Mouse (Mus musculus): ENCODE data around the gene Fgf5. TPM values are rescaled to one million over a fixed set of nuclear protein-coding genes. Genes with fewer than 3 reads are reported as not detected.
A peak's percentile ranks its signal among the peaks of the same experiment; 100 is the strongest.

Fgf5 gene
- polyA plus RNA-seq, 1 experiment from 2014 or later: 0.08 TPM

DNA sequence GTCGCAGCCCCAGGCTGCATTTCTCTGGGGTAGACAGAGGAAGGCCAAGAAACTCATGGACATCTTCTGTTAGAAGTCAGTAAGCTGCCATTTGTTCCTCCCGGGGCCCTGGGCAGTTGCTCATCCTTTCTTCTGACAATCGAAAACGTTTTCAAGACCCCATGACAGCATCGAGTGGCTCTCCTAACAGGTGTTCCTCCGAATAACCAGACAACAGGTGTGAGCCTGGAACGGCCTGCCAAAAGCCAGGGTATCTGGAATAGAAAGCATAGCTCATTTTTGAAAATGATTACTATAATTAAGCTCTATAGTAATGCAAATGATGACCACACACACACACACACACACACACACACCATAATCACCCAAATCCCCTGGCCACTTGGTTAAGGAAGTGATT, 7.2 kb upstream of the Fgf5 start:
- Histone ChIP-seq H3K4me1 (ENCODE audit: control insufficient read depth, insufficient read depth, low read length) (no peaks in the 10 kb centered on the region), H3K27me3 (ENCODE audit: control insufficient read depth, insufficient read depth, low read length) (no peaks in the 10 kb centered on the region; the same call in 1 of the 2 replicates), H3K4me2 (ENCODE audit: low read depth, low read length) (no peak overlapping the region), H3K36me3 (ENCODE audit: control insufficient read depth, insufficient read depth) (no peaks in the 10 kb centered on the region), H3K9me3 (replicated peaks; ENCODE audit: control insufficient read depth, low read length) (no peaks in the 10 kb centered on the region), H3K4me3 (ENCODE audit: low read length) (no peak overlapping the region), H3K27ac (ENCODE audit: low read length) (no peak overlapping the region), H3K9ac (ENCODE audit: low read length) (no peak overlapping the region)
- WGBS: 74% methylated on average over 7 of the region's 7 CpGs
- no peak for ATAC-seq (replicated peaks; ENCODE audit: extremely low read depth, insufficient read depth, low FRiP score)

DNA sequence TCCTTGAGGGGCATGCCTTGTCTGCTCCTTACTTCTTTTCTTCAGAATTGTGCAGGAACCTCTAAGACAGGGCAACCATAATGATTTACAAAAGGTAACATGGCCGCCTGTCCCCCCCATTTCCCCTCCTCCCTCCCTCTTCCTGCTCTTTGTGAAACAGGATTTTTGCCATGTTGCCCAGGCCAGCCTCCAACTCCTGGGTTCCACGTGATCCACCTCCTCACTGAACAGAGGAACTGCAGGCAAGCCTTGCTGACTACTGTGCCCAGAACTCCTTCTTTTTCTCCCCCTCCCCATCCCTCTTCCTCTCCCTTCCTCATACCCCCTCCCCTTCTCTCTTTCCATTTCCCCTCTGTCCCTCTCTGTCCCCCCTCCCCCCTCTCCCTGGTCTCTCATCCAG, 6.5 kb upstream of the Fgf5 start:
- WGBS: 43% methylated on average over 2 of the region's 2 CpGs
- no peaks in the 10 kb centered on the region for H3K9me3 ChIP-seq (replicated peaks; ENCODE audit: control insufficient read depth, low read length)
- no peak for ATAC-seq (replicated peaks; ENCODE audit: extremely low read depth, insufficient read depth, low FRiP score)
- no peaks in the 10 kb centered on the region for H3K36me3 ChIP-seq (ENCODE audit: control insufficient read depth, insufficient read depth)
- H3K27me3 ChIP-seq (ENCODE audit: control insufficient read depth, insufficient read depth, low read length): peaks cover under 1% of the 10 kb centered on the region
- H3K9ac ChIP-seq (ENCODE audit: low read length): no peak overlapping the region
- H3K4me3 ChIP-seq (ENCODE audit: low read length): no peak overlapping the region
- H3K4me1 ChIP-seq (ENCODE audit: control insufficient read depth, insufficient read depth, low read length): no peaks in the 10 kb centered on the region
- H3K4me2 ChIP-seq (ENCODE audit: low read depth, low read length): no peak overlapping the region
- no peak overlapping the region for H3K27ac ChIP-seq (ENCODE audit: low read length)

DNA sequence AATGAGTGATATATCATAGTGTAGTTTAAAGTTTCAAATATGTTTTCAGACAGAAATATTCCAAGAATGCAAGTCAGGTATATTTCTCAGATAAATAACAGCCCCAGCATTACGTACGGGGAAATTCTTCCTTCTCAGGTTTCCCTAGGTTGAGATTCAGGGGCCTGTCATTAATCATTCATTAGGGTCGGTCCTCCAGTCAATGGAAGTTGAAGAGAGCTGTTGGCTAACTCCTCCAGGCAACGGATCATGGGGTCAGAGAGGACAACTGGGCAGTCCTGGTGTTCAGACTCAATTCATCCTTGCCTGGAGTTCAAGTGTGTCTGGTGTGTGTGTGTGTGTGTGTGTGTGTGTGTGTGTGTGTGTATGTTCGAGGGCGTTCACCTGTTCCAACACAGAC, 837 bp upstream of the Fgf5 start:
- H3K27ac ChIP-seq (ENCODE audit: low read length): no peak overlapping the region
- no peak overlapping the region for H3K4me3 ChIP-seq (ENCODE audit: low read length)
- ATAC-seq (replicated peaks; ENCODE audit: extremely low read depth, insufficient read depth, low FRiP score): no peak
- no peaks in the 10 kb centered on the region for H3K9me3 ChIP-seq (replicated peaks; ENCODE audit: control insufficient read depth, low read length)
- H3K4me2 ChIP-seq (ENCODE audit: low read depth, low read length): no peak overlapping the region
- no peak overlapping the region for H3K9ac ChIP-seq (ENCODE audit: low read length)
- H3K4me1 ChIP-seq (ENCODE audit: control insufficient read depth, insufficient read depth, low read length): peaks cover 6% of the 10 kb centered on the region
- H3K27me3 ChIP-seq (ENCODE audit: control insufficient read depth, insufficient read depth, low read length): peaks cover 29% of the 10 kb centered on the region
- 35% methylated on average over 6 of the region's 6 CpGs for WGBS
- no peaks in the 10 kb centered on the region for H3K36me3 ChIP-seq (ENCODE audit: control insufficient read depth, insufficient read depth)

DNA sequence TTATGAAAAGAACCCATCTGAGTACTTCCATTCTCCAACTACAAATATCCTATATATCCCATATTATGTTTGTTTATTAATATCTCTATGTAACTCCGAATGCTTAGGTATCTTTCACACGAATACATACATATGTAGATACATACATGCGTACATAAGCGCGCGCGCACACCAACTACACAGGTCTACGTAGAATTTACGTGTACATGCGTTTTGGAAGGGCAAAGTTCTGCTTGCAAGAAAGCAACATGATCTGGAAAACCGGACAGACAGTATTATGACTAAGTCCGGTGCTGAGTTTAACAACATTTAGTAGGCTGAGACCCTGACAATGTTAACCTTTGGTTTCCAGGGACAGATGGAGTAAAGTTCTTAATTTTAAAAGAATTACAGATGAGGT, 1.2 kb downstream of the Fgf5 start:
- H3K9ac ChIP-seq (ENCODE audit: low read length): no peak overlapping the region
- H3K9me3 ChIP-seq (replicated peaks; ENCODE audit: control insufficient read depth, low read length): no peaks in the 10 kb centered on the region
- ATAC-seq (replicated peaks; ENCODE audit: extremely low read depth, insufficient read depth, low FRiP score): no peak
- WGBS: 10% methylated on average over 12 of the region's 12 CpGs
- peaks cover 29% of the 10 kb centered on the region for H3K27me3 ChIP-seq (ENCODE audit: control insufficient read depth, insufficient read depth, low read length)
- no peak overlapping the region for H3K4me3 ChIP-seq (ENCODE audit: low read length)
- peak overlapping the region; percentile 12; the same call in 1 of the 2 replicates for H3K4me2 ChIP-seq (ENCODE audit: low read depth, low read length)
- no peaks in the 10 kb centered on the region for H3K36me3 ChIP-seq (ENCODE audit: control insufficient read depth, insufficient read depth)
- H3K4me1 ChIP-seq (ENCODE audit: control insufficient read depth, insufficient read depth, low read length): peaks cover 6% of the 10 kb centered on the region
- no peak overlapping the region for H3K27ac ChIP-seq (ENCODE audit: low read length)

DNA sequence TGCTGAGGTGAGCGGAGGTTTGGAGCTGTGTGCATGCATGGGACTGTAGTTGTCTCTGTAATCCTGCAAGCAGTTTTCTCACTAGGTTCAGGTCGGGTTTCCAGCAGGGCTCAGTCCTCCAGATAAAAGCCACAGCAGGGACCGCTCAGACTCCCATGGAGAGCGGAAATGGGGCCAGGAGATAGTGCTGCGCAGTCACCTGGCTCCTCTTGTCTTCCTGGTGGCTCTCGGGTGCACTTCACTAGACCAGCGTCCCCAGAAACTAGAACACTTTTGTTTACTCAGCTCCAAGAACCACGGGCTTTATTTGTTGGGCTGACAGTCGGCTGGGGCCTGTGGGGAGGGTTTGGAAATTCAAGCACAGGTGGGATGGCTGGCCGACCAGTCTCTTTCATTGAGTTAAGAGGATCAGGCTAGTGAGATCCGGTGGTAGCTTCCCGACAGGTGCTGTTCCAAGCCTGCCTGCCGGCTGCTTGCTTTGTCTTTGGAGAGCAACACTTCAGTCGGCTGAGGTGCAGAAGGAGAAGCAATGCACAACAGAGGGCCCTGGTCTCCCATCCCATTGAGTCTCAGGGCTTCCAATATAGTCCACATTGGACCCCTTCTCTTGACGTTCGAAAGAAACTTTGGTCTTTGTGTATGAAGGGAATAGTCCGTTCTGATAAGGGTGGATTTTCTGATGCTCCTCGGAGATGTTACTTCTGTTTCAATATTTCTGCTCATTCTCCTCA, 1.9 kb downstream of the Fgf5 start:
- H3K9ac ChIP-seq (ENCODE audit: low read length): no peak overlapping the region
- peaks cover 29% of the 10 kb centered on the region for H3K27me3 ChIP-seq (ENCODE audit: control insufficient read depth, insufficient read depth, low read length)
- ATAC-seq (replicated peaks; ENCODE audit: extremely low read depth, insufficient read depth, low FRiP score): no peak
- no peak overlapping the region for H3K4me3 ChIP-seq (ENCODE audit: low read length)
- no peak overlapping the region for H3K4me2 ChIP-seq (ENCODE audit: low read depth, low read length)
- H3K9me3 ChIP-seq (replicated peaks; ENCODE audit: control insufficient read depth, low read length): no peaks in the 10 kb centered on the region
- peaks cover 6% of the 10 kb centered on the region for H3K4me1 ChIP-seq (ENCODE audit: control insufficient read depth, insufficient read depth, low read length)
- H3K36me3 ChIP-seq (ENCODE audit: control insufficient read depth, insufficient read depth): no peaks in the 10 kb centered on the region
- 13% methylated on average over 18 of the region's 18 CpGs for whole genome bisulfite sequencing
- H3K27ac ChIP-seq (ENCODE audit: low read length): no peak overlapping the region

GRCm38 (mm10) chr5:98275318-98275818, 21.4 kb downstream of the Fgf5 start:
- no peak for ATAC-seq (replicated peaks; ENCODE audit: extremely low read depth, insufficient read depth, low FRiP score)
- Histone ChIP-seq H3K9me3 (replicated peaks; ENCODE audit: control insufficient read depth, low read length) (no peaks in the 10 kb centered on the region), H3K9ac (ENCODE audit: low read length) (no peak overlapping the region), H3K4me1 (ENCODE audit: control insufficient read depth, insufficient read depth, low read length) (no peaks in the 10 kb centered on the region), H3K4me3 (ENCODE audit: low read length) (no peak overlapping the region), H3K36me3 (ENCODE audit: control insufficient read depth, insufficient read depth) (no peaks in the 10 kb centered on the region), H3K27ac (ENCODE audit: low read length) (no peak overlapping the region), H3K27me3 (ENCODE audit: control insufficient read depth, insufficient read depth, low read length) (no peaks in the 10 kb centered on the region), H3K4me2 (ENCODE audit: low read depth, low read length) (no peak overlapping the region)
- 83% methylated on average over 21 of the region's 21 CpGs for WGBS

DNA sequence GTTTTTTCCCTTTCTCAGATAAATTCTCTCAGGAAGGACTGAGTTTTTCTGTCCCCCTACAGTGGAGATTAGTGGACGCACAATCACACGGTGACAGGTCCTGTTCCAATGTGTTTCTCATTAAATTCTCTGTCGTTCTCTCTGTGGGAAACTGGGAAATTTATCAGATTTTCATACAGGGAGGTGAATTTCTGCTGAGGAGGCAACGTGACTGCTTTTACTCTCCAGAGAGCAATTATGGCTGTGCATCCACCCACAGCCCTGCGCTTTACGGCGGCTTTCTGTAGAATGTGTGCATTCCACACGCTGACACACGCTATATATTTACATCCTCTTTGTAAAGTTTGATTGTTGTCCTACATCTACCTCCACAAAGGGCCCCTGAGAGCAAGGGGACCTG, 28.0 kb downstream of the Fgf5 start:
- ATAC-seq (replicated peaks; ENCODE audit: extremely low read depth, insufficient read depth, low FRiP score): no peak
- Histone ChIP-seq H3K9ac (ENCODE audit: low read length) (no peak overlapping the region), H3K9me3 (replicated peaks; ENCODE audit: control insufficient read depth, low read length) (no peaks in the 10 kb centered on the region), H3K27me3 (ENCODE audit: control insufficient read depth, insufficient read depth, low read length) (peaks cover 2% of the 10 kb centered on the region; the same call in 1 of the 2 replicates), H3K27ac (ENCODE audit: low read length) (no peak overlapping the region), H3K36me3 (ENCODE audit: control insufficient read depth, insufficient read depth) (no peaks in the 10 kb centered on the region), H3K4me1 (ENCODE audit: control insufficient read depth, insufficient read depth, low read length) (no peaks in the 10 kb centered on the region), H3K4me3 (ENCODE audit: low read length) (no peak overlapping the region), H3K4me2 (ENCODE audit: low read depth, low read length) (no peak overlapping the region)
- WGBS: 60% methylated on average over 9 of the region's 9 CpGs

DNA sequence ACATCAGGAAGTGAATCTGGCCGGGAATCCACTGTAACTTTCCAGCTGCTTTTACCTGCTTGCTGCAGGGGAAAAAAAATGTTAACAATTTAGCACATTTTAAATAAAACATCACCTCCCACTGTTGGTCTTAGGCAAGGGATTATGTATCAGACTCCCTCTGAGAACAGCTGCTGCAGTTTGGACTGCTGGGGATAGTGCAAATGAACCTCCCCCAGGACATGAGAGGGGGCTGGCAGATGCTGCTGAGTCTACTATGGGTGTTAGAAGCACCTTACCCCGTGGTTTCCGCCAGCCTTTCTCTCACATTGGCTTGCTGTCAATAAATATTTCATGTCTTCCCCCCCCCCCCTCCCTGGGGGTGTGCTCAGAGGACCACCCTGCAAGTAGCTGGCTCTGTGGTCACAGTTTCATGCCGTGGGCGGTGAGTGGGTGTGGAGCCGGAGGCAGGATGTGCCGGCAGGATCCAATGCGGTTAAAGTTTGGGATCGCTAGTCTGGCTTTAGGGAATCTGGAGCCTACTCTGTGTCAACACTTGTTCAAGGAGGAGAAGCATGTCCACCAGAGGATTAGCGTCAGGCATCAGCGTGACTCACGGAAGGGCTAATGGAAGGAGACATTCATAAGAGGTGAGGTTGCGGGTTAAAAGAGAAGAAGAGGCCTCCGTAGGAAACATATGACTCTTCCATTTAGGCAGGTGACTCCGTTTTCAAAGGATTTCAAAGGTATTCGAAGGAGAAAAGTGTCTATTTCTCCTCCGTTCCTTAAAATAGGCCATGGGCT, 29.9 kb downstream of the Fgf5 start:
- Histone ChIP-seq H3K27ac (ENCODE audit: low read length) (no peak overlapping the region), H3K36me3 (ENCODE audit: control insufficient read depth, insufficient read depth) (no peaks in the 10 kb centered on the region), H3K4me3 (ENCODE audit: low read length) (no peak overlapping the region), H3K9me3 (replicated peaks; ENCODE audit: control insufficient read depth, low read length) (no peaks in the 10 kb centered on the region), H3K9ac (ENCODE audit: low read length) (no peak overlapping the region), H3K4me1 (ENCODE audit: control insufficient read depth, insufficient read depth, low read length) (no peaks in the 10 kb centered on the region), H3K4me2 (ENCODE audit: low read depth, low read length) (peak overlapping the region; percentile 44; the same call in 1 of the 2 replicates), H3K27me3 (ENCODE audit: control insufficient read depth, insufficient read depth, low read length) (peaks cover 2% of the 10 kb centered on the region; the same call in 1 of the 2 replicates)
- 24% methylated on average over 17 of the region's 17 CpGs for WGBS
- ATAC-seq (replicated peaks; ENCODE audit: extremely low read depth, insufficient read depth, low FRiP score): no peak

DNA sequence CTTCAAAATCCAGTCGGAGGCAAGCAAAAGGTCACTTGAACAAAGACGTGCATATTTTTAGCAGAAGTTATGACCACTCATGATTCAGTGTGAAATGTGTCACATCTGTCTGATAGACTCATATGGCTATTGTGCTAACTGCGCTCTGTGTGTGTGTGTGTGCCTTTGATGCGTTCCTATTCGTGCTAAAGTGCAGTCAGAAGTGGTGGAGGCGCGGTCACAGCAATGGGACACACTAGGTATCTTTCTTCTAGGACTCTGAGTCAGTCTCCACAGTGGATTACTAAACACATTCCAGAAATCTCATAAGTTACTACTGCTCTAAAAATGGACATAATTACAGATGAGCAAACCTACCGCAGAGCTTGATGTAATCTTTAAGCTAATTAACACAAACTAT, 36.7 kb downstream of the Fgf5 start:
- Histone ChIP-seq H3K4me1 (ENCODE audit: control insufficient read depth, insufficient read depth, low read length) (no peaks in the 10 kb centered on the region), H3K27me3 (ENCODE audit: control insufficient read depth, insufficient read depth, low read length) (peaks cover 19% of the 10 kb centered on the region), H3K9ac (ENCODE audit: low read length) (no peak overlapping the region), H3K4me2 (ENCODE audit: low read depth, low read length) (no peak overlapping the region), H3K36me3 (ENCODE audit: control insufficient read depth, insufficient read depth) (no peaks in the 10 kb centered on the region), H3K4me3 (ENCODE audit: low read length) (no peak overlapping the region), H3K9me3 (replicated peaks; ENCODE audit: control insufficient read depth, low read length) (no peaks in the 10 kb centered on the region), H3K27ac (ENCODE audit: low read length) (no peak overlapping the region)
- no peak for ATAC-seq (replicated peaks; ENCODE audit: extremely low read depth, insufficient read depth, low FRiP score)
- 79% methylated on average over 8 of the region's 8 CpGs for WGBS
